Mouse (Mus musculus) CH12.LX (cell line): ENCODE results near the gene Pan3.

ENCODE experiments used
- EP300 ChIP-seq: IDR thresholded peaks from 2 replicates; pipeline ENCODE4 v1.6.1; 2011; ENCODE audit warnings: low read length, improper control_type of control experiment
- ETS1 ChIP-seq: conservative IDR thresholded peaks from 2 replicates; pipeline ENCODE4 v1.6.1; 2012; ENCODE audit warnings: low read depth, mild to moderate bottlenecking, inconsistent platforms, low read length, improper control_type of control experiment, moderate library complexity
- MAFK ChIP-seq: IDR thresholded peaks from 2 replicates; pipeline ENCODE4 v1.6.1; 2011; ENCODE audit warnings: low read length, improper control_type of control experiment; ENCODE audit not compliant: insufficient replicate concordance
- MAX ChIP-seq: IDR thresholded peaks from 2 replicates; pipeline ENCODE4 v1.6.1; 2011; ENCODE audit warnings: low read length, improper control_type of control experiment
- MAZ ChIP-seq: IDR thresholded peaks from 2 replicates; pipeline ENCODE4 v1.6.1; 2012; ENCODE audit warnings: low read depth, mild to moderate bottlenecking, inconsistent platforms, low read length, improper control_type of control experiment, moderate library complexity
- MEF2A ChIP-seq: IDR thresholded peaks from 2 replicates; pipeline ENCODE4 v1.6.1; 2014; ENCODE audit warnings: low read depth, mild to moderate bottlenecking, inconsistent platforms, low read length, improper control_type of control experiment, borderline replicate concordance
- POLR2A ChIP-seq: IDR thresholded peaks from 2 replicates; pipeline ENCODE4 v1.6.1; 2011; ENCODE audit warnings: low read depth, mild to moderate bottlenecking, improper control_type of control experiment, low read length
- UBTF ChIP-seq: IDR thresholded peaks from 2 replicates; pipeline ENCODE4 v1.6.1; 2012; ENCODE audit warnings: low read depth, mild to moderate bottlenecking, inconsistent platforms, low read length, improper control_type of control experiment, moderate library complexity
- USF1 ChIP-seq: IDR thresholded peaks from 2 replicates; pipeline ENCODE4 v1.6.1; 2014; ENCODE audit warnings: low read depth, mild to moderate bottlenecking, inconsistent platforms, low read length, improper control_type of control experiment
- ZC3H11A ChIP-seq: IDR thresholded peaks from 2 replicates; pipeline ENCODE4 v1.6.1; 2012; ENCODE audit warnings: low read depth, mild to moderate bottlenecking, inconsistent platforms, low read length, improper control_type of control experiment

DNA sequence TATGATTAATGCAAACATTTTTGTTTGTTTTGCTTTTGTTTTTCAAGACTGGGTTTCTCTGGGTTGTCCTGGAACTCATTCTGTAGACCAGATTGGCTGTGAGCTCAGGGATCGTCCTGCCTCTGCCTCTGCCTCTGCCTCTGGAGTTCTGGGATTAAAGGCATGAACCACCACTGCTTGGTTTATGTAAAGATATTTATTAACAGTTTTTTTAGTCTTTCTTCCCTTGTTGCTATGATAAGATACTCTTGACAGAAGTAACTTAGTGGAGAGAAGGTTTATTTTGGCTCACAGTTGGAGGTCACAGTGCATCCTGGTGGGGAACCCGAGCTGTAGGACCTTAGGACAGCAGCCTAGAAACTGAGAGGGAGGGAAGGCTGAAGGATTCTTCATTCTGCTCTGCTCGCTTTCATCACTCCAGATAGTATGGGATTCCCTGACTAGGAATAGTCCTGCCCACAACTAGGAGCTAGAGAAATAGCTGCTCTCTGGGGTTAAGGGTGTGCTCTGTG is 11.1 kb downstream of the Pan3 start:
- TF ChIP-seq MAFK, result no peak
- TF ChIP-seq MEF2A, result no peak
- no peak for TF ChIP-seq UBTF
- no peak for TF ChIP-seq MAZ
- TF ChIP-seq ETS1, result no peak
- TF ChIP-seq EP300, result no peak
- no peak for TF ChIP-seq USF1
- TF ChIP-seq MAX, result no peak
- TF ChIP-seq ZC3H11A, result no peak
- no peak for TF ChIP-seq POLR2A
